Comparison of ENCODE assay signal across 18 mouse cellular contexts in genomic region chr9:56470291-56470690, GRCm38 (mm10). TPM values are rescaled to one million over a fixed set of nuclear protein-coding genes. Genes with fewer than 3 reads are reported as not detected.
A peak's percentile ranks its signal among the peaks of the same experiment; 100 is the strongest.
DNase-seq lines count a peak whose midpoint lies in the region; ATAC-seq and TF ChIP-seq lines count a peak whose summit lies in the region.
"Had no signal": no experiment of that assay in that cellular context is flagged by ENCODE, and none has a peak within 500 bp of the region (broad histone marks: within the 10 kb centered on the region; RNA-seq: fewer than 3 reads in every experiment).

No protein-coding gene starts in this region.

- H3K9ac ChIP-seq in heart, embryonic 12.5 days: no peak overlapping the region
- H3K9ac ChIP-seq in limb, embryonic 15.5 days: no peak overlapping the region
- H3K9ac ChIP-seq: forebrain, embryonic 12.5 days; limb, embryonic 13.5 days; liver, embryonic 14.5 days; midbrain, embryonic 12.5 days had no signal

- peaks cover 42% of the 10 kb centered on the region for H3K36me3 ChIP-seq in heart, embryonic 12.5 days
- H3K36me3 ChIP-seq in limb, embryonic 15.5 days: peaks cover 31% of the 10 kb centered on the region
- peaks cover 55% of the 10 kb centered on the region for H3K36me3 ChIP-seq in limb, embryonic 10.5 days
- peaks cover 3% of the 10 kb centered on the region for H3K36me3 ChIP-seq in C2C12 (ENCODE audit: control insufficient read depth, insufficient read depth)

- DNase-seq in heart, adult 8-10 months (ENCODE audit: low spot score): no peak
- no peak for DNase-seq in limb, embryonic 10.5 days (ENCODE audit: low spot score)
- peak; percentile 39 for DNase-seq in R1 (ENCODE audit: low read depth, low spot score)
- no peak for DNase-seq in layer of hippocampus, adult 11-12 months (ENCODE audit: low spot score)
- DNase-seq: cerebellum, adult 11 months; cerebellum, postnatal 25 days; retina, postnatal 1 day had no signal

- no peak for ATAC-seq in heart, embryonic 12.5 days (ENCODE audit: insufficient number of reproducible peaks, low FRiP score)
- ATAC-seq in limb, embryonic 15.5 days (ENCODE audit: insufficient number of reproducible peaks, low FRiP score, low TSS enrichment, low read depth): no peak
- ATAC-seq: activated CD4-positive, CD25-positive, alpha-beta regulatory T cell, adult 4 months; hindbrain, embryonic 16.5 days; intestine, embryonic 16.5 days had no signal

- no peaks in the 10 kb centered on the region for H3K79me3 ChIP-seq in C2C12 (ENCODE audit: low read depth)

- peaks cover 9% of the 10 kb centered on the region for H3K79me2 ChIP-seq in C2C12 (ENCODE audit: control insufficient read depth, insufficient read depth)

- peaks cover 31% of the 10 kb centered on the region for H3K4me1 ChIP-seq in heart, embryonic 12.5 days (replicated peaks)
- peaks cover 20% of the 10 kb centered on the region for H3K4me1 ChIP-seq in limb, embryonic 15.5 days
- H3K4me1 ChIP-seq in limb, embryonic 10.5 days: peaks cover 27% of the 10 kb centered on the region

- TF ChIP-seq CTCF in C2C12 (IDR thresholded peaks at IDR 0.05; ENCODE audit: control insufficient read depth, insufficient read depth, insufficient read length): no peak

- no peak overlapping the region for H3ac ChIP-seq in C2C12 (ENCODE audit: control insufficient read depth, insufficient read length, low read depth)

- H3K9me3 ChIP-seq in heart, embryonic 12.5 days (replicated peaks): no peaks in the 10 kb centered on the region
- no peaks in the 10 kb centered on the region for H3K9me3 ChIP-seq in limb, embryonic 15.5 days
- no peaks in the 10 kb centered on the region for H3K9me3 ChIP-seq in limb, embryonic 10.5 days (replicated peaks)
- H3K9me3 ChIP-seq: forebrain, embryonic 12.5 days; limb, embryonic 13.5 days; midbrain, embryonic 12.5 days had no signal

- no peak overlapping the region for H3K4me2 ChIP-seq in heart, embryonic 12.5 days
- no peak overlapping the region for H3K4me2 ChIP-seq in limb, embryonic 15.5 days
- H3K4me2 ChIP-seq: forebrain, embryonic 12.5 days; limb, embryonic 13.5 days; midbrain, embryonic 12.5 days had no signal

- no peak overlapping the region for H3K4me3 ChIP-seq in heart, embryonic 12.5 days
- H3K4me3 ChIP-seq in limb, embryonic 15.5 days: no peak overlapping the region
- no peak overlapping the region for H3K4me3 ChIP-seq in limb, embryonic 10.5 days
- no peak overlapping the region for H3K4me3 ChIP-seq in C2C12 (ENCODE audit: insufficient read depth, poor library complexity, severe bottlenecking)
- H3K4me3 ChIP-seq: forebrain, embryonic 12.5 days; limb, embryonic 13.5 days; midbrain, embryonic 12.5 days had no signal

- 22% methylated on average over 7 of the region's 7 CpGs for WGBS in heart, embryonic 12.5 days
- WGBS in limb, embryonic 15.5 days: 30% methylated on average over 7 of the region's 7 CpGs
- WGBS in limb, embryonic 10.5 days: 22% methylated on average over 7 of the region's 7 CpGs

- no peaks in the 10 kb centered on the region for H3K27me3 ChIP-seq in heart, embryonic 12.5 days (replicated peaks)
- no peaks in the 10 kb centered on the region for H3K27me3 ChIP-seq in limb, embryonic 15.5 days
- no peaks in the 10 kb centered on the region for H3K27me3 ChIP-seq in limb, embryonic 10.5 days (ENCODE audit: low read depth, poor library complexity, severe bottlenecking)
- no peaks in the 10 kb centered on the region for H3K27me3 ChIP-seq in C2C12 (ENCODE audit: control insufficient read depth, insufficient read depth, insufficient read length)
- H3K27me3 ChIP-seq: forebrain, embryonic 12.5 days; limb, embryonic 13.5 days; midbrain, embryonic 12.5 days had no signal

- H3K27ac ChIP-seq in heart, embryonic 12.5 days (ENCODE audit: poor library complexity, severe bottlenecking): peak overlapping the region; percentile 6
- H3K27ac ChIP-seq in limb, embryonic 15.5 days: 0 out of 2 replicates have a peak overlapping the region, but pooled peaks have one; percentile 1
- H3K27ac ChIP-seq in limb, embryonic 10.5 days: no peak overlapping the region
- H3K27ac ChIP-seq: forebrain, embryonic 12.5 days; limb, embryonic 13.5 days; liver, embryonic 14.5 days; macrophage; midbrain, embryonic 12.5 days had no signal

TF ChIP-seq in C2C12, 6 proteins besides CTCF, POLR2A, EP300 and RAD21:
- no peak for TF ChIP-seq CEBPB (IDR thresholded peaks at IDR 0.05; ENCODE audit: low read depth)
- peak; percentile 41 for TF ChIP-seq MYOD1 (IDR thresholded peaks at IDR 0.05; ENCODE audit: control insufficient read depth, insufficient read length, low read depth)

RNA-seq across cellular contexts. Expression of gene Hmg20a, which starts 51.9 kb away (rescaled TPM):
- polyA plus RNA-seq in heart, embryonic 12.5 days (2016; fragmentation: Nextera tagmentation; extraction: Ambion mirVana): 62.1 and 63.0 TPM in 2 replicates
- 10 to 100 TPM; 16.8 to 19.9 (median 18.3) TPM for total RNA-seq in heart, adult 8-10 months (2022)
- 57.2 and 58.8 TPM in 2 replicates for polyA plus RNA-seq in limb, embryonic 15.5 days (2015; fragmentation: Nextera tagmentation; extraction: Ambion mirVana)
- 56.2 and 67.5 TPM in 2 replicates for polyA plus RNA-seq in limb, embryonic 10.5 days (2016; fragmentation: Nextera tagmentation; extraction: Ambion mirVana)
- polyA plus RNA-seq in C2C12 (2012; fragmentation: generic; extraction: Trizol): 9.7 TPM

RNA-seq across cellular contexts. Expression of gene Peak1, which starts 52.4 kb away (rescaled TPM):
- 15.0 and 16.3 TPM in 2 replicates for polyA plus RNA-seq in heart, embryonic 12.5 days (2016; fragmentation: Nextera tagmentation; extraction: Ambion mirVana)
- total RNA-seq in heart, adult 8-10 months (2022): 10 to 100 TPM; 34.2 to 44.5 (median 40.9) TPM
- polyA plus RNA-seq in limb, embryonic 15.5 days (2015; fragmentation: Nextera tagmentation; extraction: Ambion mirVana): 10.2 and 11.8 TPM in 2 replicates
- 5.3 and 6.1 TPM in 2 replicates for polyA plus RNA-seq in limb, embryonic 10.5 days (2016; fragmentation: Nextera tagmentation; extraction: Ambion mirVana)
- polyA plus RNA-seq in C2C12 (2012; fragmentation: generic; extraction: Trizol): 14.4 TPM
